Mouse (Mus musculus) stomach, embryonic 16.5 days (tissue): ENCODE measurements around the gene Smim20. TPM values are rescaled to one million over a fixed set of nuclear protein-coding genes. Genes with fewer than 3 reads are reported as not detected.

ENCODE experiments used
- ATAC-seq: fragments of 200-750 bp; cut with Nextera tagmentation; 2 replicates; pipeline ENCODE4 v1.8.0; 2017; ENCODE audit warnings: moderate number of reproducible peaks, moderate TSS enrichment; ENCODE audit not compliant: insufficient read depth, low FRiP score
- H3K27ac ChIP-seq: fragments of 300-500 bp; sonication (generic); 2 replicates; pipeline ENCODE4 v1.5.1; 2014; ENCODE audit warnings: low read length
- H3K27me3 ChIP-seq: fragments of 300-500 bp; sonication (generic); 2 replicates; pipeline ENCODE4 v1.6.1; 2014; ENCODE audit warnings: low read length, control low read depth, mixed read lengths; ENCODE audit not compliant: control insufficient read depth, insufficient read depth
- H3K36me3 ChIP-seq: fragments of 300-500 bp; sonication (generic); 2 replicates; pipeline ENCODE4 v1.6.1; 2014; ENCODE audit warnings: low read length; ENCODE audit not compliant: control insufficient read depth, insufficient read depth
- H3K4me1 ChIP-seq: fragments of 300-500 bp; sonication (generic); 2 replicates; pipeline ENCODE4 v1.6.1; 2014; ENCODE audit warnings: low read length, control low read depth, mixed read lengths; ENCODE audit not compliant: control insufficient read depth, insufficient read depth
- H3K4me2 ChIP-seq: fragments of 300-500 bp; sonication (generic); 2 replicates; pipeline ENCODE4 v1.6.1; 2014; ENCODE audit warnings: low read depth, low read length, mixed read lengths
- H3K4me3 ChIP-seq: fragments of 300-500 bp; sonication (generic); replicated peaks from 2 replicates; pipeline ENCODE4 v1.5.1; 2014; ENCODE audit warnings: mild to moderate bottlenecking, low read length
- H3K9ac ChIP-seq: fragments of 300-500 bp; sonication (generic); 2 replicates; pipeline ENCODE4 v1.6.1; 2014; ENCODE audit warnings: low read length
- H3K9me3 ChIP-seq: fragments of 300-500 bp; sonication (generic); replicated peaks from 2 replicates; pipeline ENCODE4 v1.6.1; 2016; ENCODE audit warnings: low read length, control low read depth; ENCODE audit not compliant: control insufficient read depth
- WGBS: fragments of 180-500 bp; shearing (Covaris S2); extraction: QIAGEN DNeasy Blood & Tissue Kit; methylation state at CpG from one replicate; pipeline ENCODE4 v1.1.7; 2014; 5-methylcytosine and 5-hydroxymethylcytosine counted together
- polyA plus RNA-seq: library from polyadenylated mRNA; unstranded; fragments of >200 nt; fragmentation: Nextera tagmentation; extraction: Ambion mirVana; gene quantifications from 2 replicates; pipeline ENCODE4 v1.2.1, GENCODE M21; 2015

Smim20 gene
- polyA plus RNA-seq, 1 experiment from 2014 or later = 73.4 TPM

- Histone ChIP-seq H3K4me3 (no peak overlapping the region), H3K27ac (no peak overlapping the region), H3K9me3 (no peaks in the 10 kb centered on the region), H3K36me3 (no peaks in the 10 kb centered on the region), H3K4me2 (no peak overlapping the region), H3K9ac (no peak overlapping the region), H3K27me3 (no peaks in the 10 kb centered on the region), H3K4me1 (no peaks in the 10 kb centered on the region)
- 49% methylated on average over 9 of the region's 9 CpGs for WGBS
- no peak for ATAC-seq
Measured at GRCm38 (mm10) chr5:53289438-53289837, 22.6 kb downstream of the Smim20 start.

GRCm38 (mm10) chr5:53294627-53295026 lies 27.7 kb downstream of the Smim20 start:
- Histone ChIP-seq H3K4me3 (no peak overlapping the region), H3K36me3 (no peaks in the 10 kb centered on the region), H3K27ac (no peak overlapping the region), H3K4me1 (no peaks in the 10 kb centered on the region), H3K4me2 (no peak overlapping the region), H3K9ac (no peak overlapping the region), H3K27me3 (no peaks in the 10 kb centered on the region), H3K9me3 (no peaks in the 10 kb centered on the region)
- no peak for ATAC-seq
- 87% methylated on average over 5 of the region's 5 CpGs for WGBS

DNA sequence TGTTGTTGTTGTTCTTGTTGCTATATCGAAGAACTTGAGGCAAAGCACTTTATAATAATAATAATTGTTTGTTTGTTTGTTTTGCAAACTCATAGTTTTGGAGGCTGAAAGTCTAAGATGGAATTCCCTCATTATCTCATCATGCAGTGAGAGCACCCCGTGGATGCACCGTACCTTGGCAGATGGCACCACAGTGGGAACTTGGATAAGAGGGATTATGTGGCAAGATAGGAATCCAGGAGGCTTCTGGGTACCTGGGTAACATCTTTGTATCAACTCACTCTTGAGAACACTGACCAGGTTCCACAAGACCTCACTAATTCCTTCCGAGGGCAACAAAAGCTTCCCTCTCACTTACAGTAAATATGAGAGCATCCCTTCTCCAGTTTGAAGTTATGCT lies 30.1 kb downstream of the Smim20 start:
- no peaks in the 10 kb centered on the region for H3K9me3 ChIP-seq
- no peak for ATAC-seq
- H3K36me3 ChIP-seq = no peaks in the 10 kb centered on the region
- H3K27me3 ChIP-seq = no peaks in the 10 kb centered on the region
- no peak overlapping the region for H3K4me2 ChIP-seq
- H3K4me3 ChIP-seq = no peak overlapping the region
- no peaks in the 10 kb centered on the region for H3K4me1 ChIP-seq
- H3K27ac ChIP-seq = no peak overlapping the region
- no peak overlapping the region for H3K9ac ChIP-seq
- WGBS = 84% methylated on average over 4 of the region's 4 CpGs

GRCm38 (mm10) chr5:53301496-53301895 lies 34.6 kb downstream of the Smim20 start:
- Histone ChIP-seq H3K36me3 (no peaks in the 10 kb centered on the region), H3K4me3 (no peak overlapping the region), H3K27ac (no peak overlapping the region), H3K9ac (no peak overlapping the region), H3K27me3 (no peaks in the 10 kb centered on the region), H3K4me1 (no peaks in the 10 kb centered on the region), H3K4me2 (no peak overlapping the region), H3K9me3 (no peaks in the 10 kb centered on the region)
- ATAC-seq = no peak
- WGBS = 53% methylated on average over 8 of the region's 8 CpGs

DNA sequence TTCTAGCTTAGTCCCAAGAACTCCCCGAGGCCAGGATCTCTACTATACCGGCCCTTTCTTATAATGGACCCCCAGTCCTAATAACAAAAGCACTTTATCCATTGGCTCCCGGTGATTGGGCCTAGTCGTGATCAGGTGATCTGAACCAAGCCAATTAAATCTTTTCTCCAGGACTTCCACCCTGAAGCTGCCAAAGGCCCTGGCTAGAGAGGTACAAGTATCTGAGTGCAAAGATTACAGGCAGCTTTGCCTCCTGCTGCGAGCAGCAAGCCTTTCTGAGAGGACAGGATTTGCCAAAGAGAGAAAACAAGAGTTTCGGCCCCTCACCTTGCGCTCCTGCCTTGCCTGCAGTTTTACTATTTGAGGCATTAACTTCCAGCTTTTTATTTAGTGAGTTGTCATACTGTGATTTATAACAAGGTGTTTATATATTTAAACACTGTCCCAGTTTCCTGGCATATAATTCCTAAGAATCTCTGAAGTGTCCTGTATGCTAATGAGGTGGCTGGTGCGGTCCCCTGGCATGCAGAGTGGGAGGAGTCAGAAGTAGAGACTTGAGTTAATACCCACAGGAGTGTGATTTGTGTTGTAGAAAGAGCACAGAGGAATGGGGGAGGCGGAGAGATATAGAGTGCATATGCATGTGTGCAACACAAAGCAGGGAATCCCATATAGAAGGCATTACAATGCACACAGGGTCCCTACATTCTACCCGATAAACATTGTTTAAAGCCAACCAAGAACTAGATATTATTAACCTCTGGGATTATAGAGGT lies 36.2 kb downstream of the Smim20 start:
- no peak for ATAC-seq
- WGBS = 82% methylated on average over 10 of the region's 10 CpGs
- no peak overlapping the region for H3K27ac ChIP-seq
- no peaks in the 10 kb centered on the region for H3K4me1 ChIP-seq
- no peak overlapping the region for H3K4me2 ChIP-seq
- H3K9me3 ChIP-seq = no peaks in the 10 kb centered on the region
- no peaks in the 10 kb centered on the region for H3K27me3 ChIP-seq
- H3K36me3 ChIP-seq = no peaks in the 10 kb centered on the region
- no peak overlapping the region for H3K4me3 ChIP-seq
- H3K9ac ChIP-seq = no peak overlapping the region

DNA sequence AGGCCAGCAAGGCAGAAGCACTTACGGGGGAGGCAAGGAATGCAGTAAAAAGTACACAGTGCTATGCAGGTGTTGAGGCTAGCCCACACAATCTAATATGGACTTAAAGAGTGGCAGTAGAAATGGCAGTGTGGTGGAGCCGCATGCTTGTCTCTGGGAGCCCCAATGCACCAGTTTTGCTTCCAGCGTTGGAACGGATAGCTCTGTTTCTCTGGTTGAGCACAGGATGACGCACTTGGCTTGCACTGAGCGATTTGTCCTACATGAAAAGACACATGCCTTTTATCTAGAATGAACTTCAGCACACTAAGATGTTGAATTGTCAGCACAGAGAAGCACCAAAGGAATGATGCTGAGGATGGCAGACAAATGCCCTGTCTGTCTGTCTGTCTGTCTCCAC lies 37.1 kb downstream of the Smim20 start:
- Histone ChIP-seq H3K4me3 (no peak overlapping the region), H3K4me2 (no peak overlapping the region), H3K36me3 (no peaks in the 10 kb centered on the region), H3K9ac (no peak overlapping the region), H3K9me3 (no peaks in the 10 kb centered on the region), H3K27ac (no peak overlapping the region), H3K4me1 (no peaks in the 10 kb centered on the region), H3K27me3 (no peaks in the 10 kb centered on the region)
- WGBS = 93% methylated on average over 6 of the region's 6 CpGs
- ATAC-seq = no peak

GRCm38 (mm10) chr5:53304936-53305335 lies 38.1 kb downstream of the Smim20 start:
- 66% methylated on average over 4 of the region's 4 CpGs for WGBS
- no peaks in the 10 kb centered on the region for H3K36me3 ChIP-seq
- H3K4me1 ChIP-seq = no peaks in the 10 kb centered on the region
- H3K9me3 ChIP-seq = no peaks in the 10 kb centered on the region
- no peak overlapping the region for H3K9ac ChIP-seq
- no peak for ATAC-seq
- no peak overlapping the region for H3K4me3 ChIP-seq
- H3K4me2 ChIP-seq = no peak overlapping the region
- H3K27me3 ChIP-seq = no peaks in the 10 kb centered on the region
- H3K27ac ChIP-seq = no peak overlapping the region

DNA sequence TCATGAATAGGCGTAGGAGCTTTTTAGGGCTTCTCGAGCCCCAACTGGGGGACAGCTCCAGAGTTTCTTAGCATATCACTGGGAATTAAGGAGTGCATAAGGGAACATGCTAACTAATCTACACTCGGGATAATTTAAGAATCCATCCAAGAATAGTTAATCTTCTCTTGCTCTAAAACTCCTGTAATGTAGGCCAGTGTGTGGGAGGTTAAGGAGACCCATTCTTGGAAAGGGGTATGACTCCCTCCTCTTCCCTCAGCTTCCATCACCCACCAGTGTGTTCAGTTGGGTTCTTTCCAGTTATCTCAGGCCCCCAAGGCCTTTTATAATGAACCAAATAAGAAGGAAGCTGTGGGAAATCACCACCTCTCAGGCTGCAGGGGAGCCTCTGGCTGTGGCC lies 40.0 kb downstream of the Smim20 start:
- ATAC-seq = no peak
- no peak overlapping the region for H3K4me2 ChIP-seq
- WGBS = 87% methylated on average over 3 of the region's 3 CpGs
- no peak overlapping the region for H3K4me3 ChIP-seq
- H3K27me3 ChIP-seq = no peaks in the 10 kb centered on the region
- no peak overlapping the region for H3K9ac ChIP-seq
- no peaks in the 10 kb centered on the region for H3K36me3 ChIP-seq
- H3K4me1 ChIP-seq = no peaks in the 10 kb centered on the region
- no peak overlapping the region for H3K27ac ChIP-seq
- H3K9me3 ChIP-seq = no peaks in the 10 kb centered on the region

DNA sequence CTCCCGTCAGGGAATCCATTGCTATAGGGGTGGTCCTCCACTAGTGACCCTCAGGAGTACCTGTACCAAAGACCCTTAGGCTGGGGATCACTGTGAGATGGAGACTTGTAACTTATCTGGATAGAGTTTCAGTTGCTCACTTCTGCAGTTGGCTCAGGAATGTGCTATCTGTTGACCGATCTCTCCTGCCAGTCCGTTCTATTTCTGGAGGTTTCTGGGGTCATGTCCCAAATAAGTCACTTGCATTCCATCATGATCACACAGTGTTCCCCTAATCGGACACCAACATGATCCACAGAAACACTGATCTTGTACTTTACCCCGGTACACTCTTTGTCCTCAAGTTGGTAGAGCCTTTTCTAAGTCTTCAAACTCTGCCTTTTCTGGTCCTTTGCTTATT lies 40.6 kb downstream of the Smim20 start:
- no peak overlapping the region for H3K4me2 ChIP-seq
- H3K9me3 ChIP-seq = no peaks in the 10 kb centered on the region
- no peaks in the 10 kb centered on the region for H3K27me3 ChIP-seq
- no peaks in the 10 kb centered on the region for H3K4me1 ChIP-seq
- no peaks in the 10 kb centered on the region for H3K36me3 ChIP-seq
- no peak overlapping the region for H3K27ac ChIP-seq
- H3K4me3 ChIP-seq = no peak overlapping the region
- H3K9ac ChIP-seq = no peak overlapping the region
- no peak for ATAC-seq
- 80% methylated on average over 5 of the region's 5 CpGs for WGBS
